Mouse (Mus musculus) skeletal muscle tissue, adult 2 months (tissue): ENCODE results near the gene Terf2.
A peak's percentile ranks its signal among the peaks of the same experiment; 100 is the strongest.
"Not testable (repeated sequence)": the region's sequence is repeated elsewhere in the genome, so short reads cannot be mapped to it uniquely, and the experiment has no call there.

Experiments used
- DNase-seq: peaks from one replicate; pipeline ENCODE4 v3.0.0-alpha.2; 2012; ENCODE audit warnings: low read depth, low spot score

Terf2 gene

DNA sequence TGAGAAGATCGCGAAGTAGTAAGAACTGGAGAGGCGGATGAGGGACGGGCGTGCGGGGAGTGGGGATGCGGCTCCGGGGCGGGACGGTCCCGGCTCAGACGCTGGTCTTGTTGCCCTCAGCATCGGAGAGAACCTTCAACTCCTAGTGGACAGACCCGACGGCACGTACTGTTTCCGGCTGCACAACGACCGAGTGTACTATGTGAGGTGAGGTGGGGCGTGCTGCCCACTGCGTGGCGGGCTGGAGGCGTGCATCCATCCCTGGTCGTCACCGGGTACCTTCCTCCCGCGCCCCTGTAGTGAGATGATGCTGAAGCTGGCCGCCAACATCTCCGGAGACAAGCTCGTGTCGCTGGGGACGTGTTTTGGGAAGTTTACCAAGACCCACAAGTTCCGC lies 39.4 kb downstream of the Terf2 start:
- DNase-seq = peak; percentile 21

DNA sequence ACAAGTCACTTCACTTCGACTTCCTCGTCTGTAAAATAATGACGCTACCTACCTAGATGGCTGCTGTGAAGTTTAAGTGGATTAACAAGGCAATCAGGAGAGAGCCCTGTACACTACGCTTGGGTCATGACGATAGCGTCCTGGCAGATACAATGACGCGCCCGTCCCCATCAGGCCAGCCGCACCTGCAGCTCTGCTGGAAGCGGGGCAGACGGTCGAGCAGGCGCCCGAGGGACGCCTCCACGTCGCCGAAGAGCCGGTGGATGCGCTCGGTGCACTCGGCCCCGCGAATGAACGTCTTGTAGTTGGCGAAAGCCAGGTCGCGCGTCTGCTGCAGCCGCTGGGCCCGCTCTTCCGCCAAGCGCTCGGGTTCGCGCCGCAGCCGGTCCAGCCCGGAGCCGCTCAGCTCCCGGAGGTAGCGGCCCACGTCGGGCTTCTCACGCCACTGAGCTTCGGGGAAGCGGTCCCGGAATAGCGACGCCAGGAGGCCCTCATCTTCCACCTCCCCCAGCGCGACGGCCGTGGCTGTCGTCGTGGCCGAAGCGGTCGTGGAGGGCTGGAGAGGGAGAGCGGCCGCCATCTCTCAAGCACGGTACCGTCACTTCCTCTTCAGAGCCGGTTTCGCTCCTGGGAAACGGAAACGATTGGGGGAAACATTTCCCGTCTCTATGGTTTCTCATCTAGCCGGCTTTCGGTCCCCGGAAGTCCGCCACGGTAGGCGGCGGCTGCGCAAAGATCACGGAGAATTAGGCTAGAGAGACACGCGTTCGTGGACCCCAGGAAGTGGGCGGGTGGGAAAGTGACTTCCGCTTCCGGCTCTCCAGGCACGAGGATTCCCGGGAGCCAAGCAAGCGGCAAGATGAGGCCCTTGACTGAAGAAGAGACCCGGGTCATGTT lies 40.0 kb downstream of the Terf2 start, which contains the start of the genes Cog8 and Nip7:
Gene Cog8, minus strand, starts transcription at position 614 of the 897 bp plus-strand sequence.
Gene Nip7, plus strand, starts transcription at position 802 of the 897 bp plus-strand sequence.
- peak; percentile 93 for DNase-seq

DNA sequence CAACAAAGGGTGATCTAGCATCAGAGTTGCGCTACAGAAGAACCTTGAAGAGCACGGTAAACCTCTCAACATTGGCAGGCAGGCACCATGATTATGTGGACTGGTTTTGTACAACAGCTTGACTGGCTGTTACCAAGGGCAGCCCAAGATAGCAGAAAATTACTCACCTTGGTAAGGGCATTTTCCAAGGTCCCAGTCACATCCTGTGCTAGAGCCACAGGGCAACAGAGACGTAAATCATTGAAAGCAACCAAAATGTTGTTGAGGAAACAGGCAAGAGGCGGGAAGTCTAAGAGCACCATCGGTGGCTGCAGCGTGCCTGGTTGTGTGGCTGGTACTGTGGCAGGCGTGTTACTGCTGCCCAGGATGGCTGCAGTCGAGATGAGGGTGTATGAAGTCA lies 44.3 kb downstream of the Terf2 start:
- DNase-seq = no peak

DNA sequence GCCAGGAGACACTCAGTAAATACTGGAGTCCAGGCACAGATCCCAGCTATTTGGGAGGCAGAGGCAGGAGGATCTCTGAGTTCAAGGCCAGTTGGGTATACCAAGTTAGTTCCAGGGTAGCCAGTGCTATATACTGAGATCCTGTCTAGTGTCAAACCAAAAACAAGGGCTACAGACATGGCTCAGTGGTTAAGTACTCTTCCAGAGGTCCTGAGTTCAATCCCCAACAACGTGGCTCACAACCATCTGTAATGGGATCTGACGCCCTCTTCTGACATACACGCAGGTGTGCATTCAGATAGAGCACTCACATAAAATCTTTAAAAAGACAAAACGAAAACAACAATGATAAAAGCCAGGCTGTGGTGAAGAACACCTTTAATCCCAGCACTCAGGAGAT lies 46.9 kb downstream of the Terf2 start:
- no peak for DNase-seq

DNA sequence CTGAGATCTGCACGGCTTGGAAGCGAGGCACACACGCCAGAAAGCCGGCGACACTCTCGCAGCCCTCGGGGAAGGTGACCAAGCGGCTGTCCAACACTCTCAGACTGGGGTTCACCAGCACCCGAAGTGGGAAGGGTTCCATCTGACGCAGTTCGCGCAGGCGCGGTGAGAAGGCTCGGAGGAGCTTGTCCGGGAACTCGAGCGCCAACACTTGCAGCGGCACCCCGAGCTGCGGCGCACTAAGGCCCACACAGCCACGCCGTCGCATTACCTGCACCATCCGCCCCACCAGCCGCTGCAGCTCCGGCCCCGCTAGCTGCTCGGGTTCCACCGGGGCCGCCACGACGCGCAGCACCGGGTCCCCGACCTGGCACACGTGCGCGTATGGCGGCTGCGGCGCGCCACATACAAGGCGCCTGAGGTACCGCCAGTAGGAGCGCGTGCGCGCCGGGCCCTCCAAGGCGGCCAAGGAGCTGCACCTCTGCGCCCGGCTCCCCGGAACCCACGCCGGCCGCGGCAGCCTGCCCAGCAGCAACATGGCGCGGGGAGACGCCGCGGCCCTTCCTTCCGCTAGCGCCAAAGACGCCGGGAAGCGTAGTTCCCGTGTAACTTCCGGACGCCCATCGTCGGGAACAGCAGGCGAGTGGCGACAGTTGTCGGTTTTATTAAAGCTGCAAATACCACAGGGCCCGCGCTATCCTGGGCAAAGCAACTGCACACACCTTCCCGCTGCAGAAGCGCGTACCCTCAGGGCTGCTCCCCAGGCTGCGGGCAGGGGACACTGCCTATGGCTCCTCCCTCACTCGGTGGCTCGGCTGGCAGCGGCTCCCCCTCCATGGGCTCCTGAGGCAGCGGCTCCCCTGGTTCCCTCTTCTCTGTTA lies 48.0 kb downstream of the Terf2 start, which contains the start of gene Pdf:
Gene Pdf, minus strand, starts transcription at position 554 of the 881 bp plus-strand sequence.
- peak; percentile 84 for DNase-seq

- DNase-seq = no peak
Observed at GRCm38 (mm10) chr8:107046976-107047375, 49.4 kb downstream of the Terf2 start.

GRCm38 (mm10) chr8:107045478-107045877 lies 50.9 kb downstream of the Terf2 start:
- no peak for DNase-seq

- no peak for DNase-seq
Observed at GRCm38 (mm10) chr8:107040632-107041031, 55.7 kb downstream of the Terf2 start.

DNA sequence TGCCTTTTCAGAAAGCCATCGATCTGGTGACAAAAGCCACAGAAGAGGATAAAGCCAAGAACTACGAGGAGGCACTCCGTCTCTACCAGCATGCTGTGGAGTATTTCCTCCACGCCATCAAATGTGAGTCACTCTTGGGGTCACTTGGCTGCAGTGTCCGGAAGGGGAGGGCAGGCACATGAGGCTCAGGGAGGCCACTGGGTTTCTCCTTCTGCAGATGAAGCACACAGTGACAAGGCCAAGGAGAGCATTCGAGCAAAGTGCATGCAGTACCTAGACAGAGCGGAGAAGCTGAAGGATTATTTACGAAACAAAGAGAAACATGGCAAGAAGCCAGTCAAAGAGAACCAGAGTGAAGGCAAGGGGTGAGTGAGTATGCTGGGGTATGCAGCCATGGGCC lies 59.7 kb downstream of the Terf2 start:
- DNase-seq = no peak

DNA sequence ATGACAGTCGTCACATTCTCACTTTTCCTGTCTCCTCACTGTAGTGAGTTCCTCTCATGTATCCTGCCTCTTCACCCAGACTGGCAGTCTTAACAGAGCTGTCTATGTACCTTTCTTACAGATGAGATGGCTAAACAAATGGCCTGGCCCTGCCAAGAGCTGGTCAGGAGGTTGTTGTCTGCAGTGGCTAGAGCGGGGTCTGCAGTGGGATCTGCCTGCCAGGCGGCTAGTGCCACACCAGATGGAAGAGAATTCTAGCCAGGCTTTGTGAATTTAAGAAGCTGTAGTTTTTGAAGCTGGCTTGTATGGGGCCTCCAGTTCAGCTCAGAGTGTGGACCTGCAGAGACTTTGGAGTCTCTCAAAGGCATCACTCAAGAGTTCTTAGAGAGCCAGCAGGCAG lies 60.7 kb downstream of the Terf2 start:
- no peak for DNase-seq

DNA sequence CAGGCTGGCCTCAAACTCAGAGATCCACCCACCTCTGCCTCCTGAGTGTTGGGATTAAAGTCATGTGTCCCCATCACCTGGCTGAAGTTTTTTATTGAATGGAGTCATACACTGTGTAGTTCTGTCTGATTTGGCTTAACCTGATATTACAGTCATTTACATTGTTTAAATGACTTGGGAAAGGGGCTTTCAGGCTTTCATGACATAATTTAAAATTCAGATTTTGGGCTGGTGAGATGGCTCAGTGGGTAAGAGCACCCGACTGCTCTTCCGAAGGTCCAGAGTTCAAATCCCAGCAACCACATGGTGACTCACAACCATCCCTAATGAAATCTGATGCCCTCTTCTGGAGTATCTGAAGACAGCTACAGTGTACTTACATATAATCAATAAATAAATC lies 62.7 kb downstream of the Terf2 start:
- DNase-seq = not testable (repeated sequence)

- DNase-seq = no peak
Observed at GRCm38 (mm10) chr8:107031577-107032090, 64.7 kb downstream of the Terf2 start.

DNA sequence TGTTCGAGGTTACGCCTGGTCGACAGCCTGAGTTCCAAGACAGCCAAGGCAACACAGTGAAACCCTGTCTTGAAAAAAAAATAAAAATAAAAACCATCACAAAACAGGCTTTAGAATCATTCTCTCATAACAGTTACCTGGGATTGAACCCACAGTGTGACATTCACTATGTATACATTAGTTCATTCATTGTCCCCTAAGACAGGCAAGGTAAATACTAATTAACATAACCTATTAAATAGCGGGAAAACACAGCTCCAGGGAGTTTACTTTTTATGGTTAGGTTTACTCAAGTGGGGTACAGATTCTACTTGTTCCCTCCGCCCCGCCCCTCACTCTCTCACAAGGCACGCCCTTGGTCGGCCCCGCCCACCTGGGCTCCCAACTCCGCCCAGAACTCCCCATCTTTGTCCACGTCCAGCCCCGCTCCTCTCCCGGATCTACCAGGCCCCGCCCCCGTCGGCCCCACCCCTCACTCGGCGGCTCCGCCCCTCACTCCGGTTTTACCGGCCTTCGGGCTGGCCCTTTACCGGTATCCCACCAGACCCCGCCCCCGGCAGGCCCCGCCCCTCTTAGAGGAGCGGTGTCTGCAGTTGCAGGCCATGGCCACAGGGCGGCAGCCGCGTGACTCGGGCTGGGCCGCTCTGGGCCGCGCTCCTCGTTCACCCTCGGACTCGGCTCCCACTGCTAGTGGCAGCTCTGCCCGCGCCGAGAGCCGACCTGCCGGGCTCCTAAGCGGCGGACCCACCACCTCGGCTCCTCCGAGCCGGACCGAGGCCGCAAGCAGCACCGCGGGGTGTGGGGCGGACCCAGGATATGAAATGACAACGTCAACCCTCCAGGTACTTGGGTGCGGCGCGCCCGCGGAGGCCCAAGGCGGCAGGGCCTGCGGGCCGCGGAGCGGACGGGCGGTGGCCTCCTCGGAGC lies 65.4 kb downstream of the Terf2 start, which contains the start of gene Vps4a:
Gene Vps4a, plus strand, starts transcription at position 573 of the 927 bp plus-strand sequence.
- peak; percentile 91 for DNase-seq

GRCm38 (mm10) chr8:107030058-107030457 lies 66.3 kb downstream of the Terf2 start:
- DNase-seq = no peak

GRCm38 (mm10) chr8:107029310-107029709 lies 67.0 kb downstream of the Terf2 start:
- DNase-seq = no peak

DNA sequence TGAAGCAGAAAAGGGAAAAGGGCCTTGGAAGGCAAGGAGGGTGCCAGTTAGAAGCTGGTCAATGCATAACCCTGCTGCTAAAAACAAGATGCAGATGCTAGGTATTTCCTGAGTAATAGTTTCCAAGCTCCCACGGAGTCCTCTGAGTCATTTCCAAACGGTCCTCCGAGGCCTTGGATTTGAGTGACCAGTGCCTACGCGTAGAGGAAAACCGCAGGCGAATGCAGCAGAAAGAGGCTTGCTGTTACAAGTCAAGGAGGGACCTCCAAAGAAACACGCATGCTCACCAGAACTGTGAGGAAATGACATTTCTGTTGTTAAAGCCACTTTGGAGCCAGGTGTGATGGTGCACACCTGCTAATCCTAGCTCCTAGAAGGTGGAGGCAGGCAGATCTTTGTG lies 72.9 kb downstream of the Terf2 start:
- no peak for DNase-seq
